Mouse (Mus musculus) left cerebral cortex, postnatal 4 days (tissue): ENCODE results near the gene Edar. TPM values are rescaled to one million over a fixed set of nuclear protein-coding genes. Genes with fewer than 3 reads are reported as not detected.
A peak's percentile ranks its signal among the peaks of the same experiment; 100 is the strongest.
"Not testable (repeated sequence)": the region's sequence is repeated elsewhere in the genome, so short reads cannot be mapped to it uniquely, and the experiment has no call there.

Source experiments
- DNase-seq: peaks from one replicate; pipeline ENCODE4 v3.0.0-alpha.2; 2022
- intact Hi-C: fragments of 180-260 bp; cut with DNase I; formaldehyde crosslinking; loops from one replicate; pipeline ENCODE4 v1.15.1; 2025
- total RNA-seq, 2 experiments: library from RNA; stranded (reverse); gene quantifications; 2 replicates each; pipeline ENCODE4 v1.2.3; 2021

The Edar gene
- under 1 TPM; 0.24 to 0.28 TPM for total RNA-seq

DNA sequence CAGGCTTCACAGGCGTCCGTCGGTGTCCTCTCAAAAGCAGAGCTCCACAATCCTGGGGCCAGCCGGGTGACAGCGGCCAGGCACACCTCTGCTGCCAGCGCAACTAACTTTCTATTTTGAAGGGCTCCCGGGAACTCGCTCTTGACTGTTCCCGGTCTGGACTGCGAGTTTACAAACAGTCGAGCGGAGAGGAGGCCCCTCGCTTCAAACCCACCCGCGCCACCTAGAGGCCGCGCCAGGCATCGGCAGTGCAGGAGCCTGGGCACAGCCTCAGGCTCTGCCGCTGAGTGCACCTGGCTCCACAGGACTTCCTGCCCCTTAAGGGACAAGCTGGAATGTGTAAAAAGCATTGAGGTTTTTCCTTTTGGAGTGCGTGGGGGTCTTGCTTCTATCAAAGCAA is at the start of gene Edar:
Gene Edar, minus strand, starts transcription at position 122 of the 400 bp plus-strand sequence.
- intact Hi-C loops: no loop called here
- peak; percentile 85 for DNase-seq

- intact Hi-C loops, DNase-seq: not testable (repeated sequence)
Observed at GRCm38 (mm10) chr10:58718110-58718509, 42.7 kb upstream of the Edar start, which contains the start of gene Gm17542. Gene Gm17542, minus strand, starts transcription at chr10:58718210.

- intact Hi-C loops: no loop called here
- DNase-seq: no peak
Observed at GRCm38 (mm10) chr10:58714789-58715148, 39.3 kb upstream of the Edar start.

- no peak for DNase-seq
- intact Hi-C loops: no loop called here
Observed at GRCm38 (mm10) chr10:58713855-58714788, 38.7 kb upstream of the Edar start.

DNA sequence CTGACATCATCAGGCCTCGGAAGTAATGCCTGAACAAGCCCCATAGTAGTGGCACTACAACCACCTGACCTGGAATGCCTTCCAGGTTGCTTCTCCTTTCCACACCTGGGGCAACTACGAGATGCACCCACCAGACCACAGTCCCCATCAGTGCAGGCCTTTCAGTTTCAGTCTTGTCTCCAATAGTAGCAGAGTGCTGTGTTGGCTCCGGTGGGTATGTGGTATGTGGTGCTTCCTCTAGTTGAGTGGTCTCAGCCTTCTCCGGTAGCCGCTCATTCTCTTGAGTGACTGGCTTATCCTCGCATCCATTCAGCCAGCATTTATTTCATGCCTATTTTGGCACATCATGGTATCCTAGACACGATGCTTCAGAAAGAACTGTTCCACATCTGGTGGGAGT is 37.8 kb upstream of the Edar start:
- intact Hi-C loops: no loop called here
- no peak for DNase-seq

DNA sequence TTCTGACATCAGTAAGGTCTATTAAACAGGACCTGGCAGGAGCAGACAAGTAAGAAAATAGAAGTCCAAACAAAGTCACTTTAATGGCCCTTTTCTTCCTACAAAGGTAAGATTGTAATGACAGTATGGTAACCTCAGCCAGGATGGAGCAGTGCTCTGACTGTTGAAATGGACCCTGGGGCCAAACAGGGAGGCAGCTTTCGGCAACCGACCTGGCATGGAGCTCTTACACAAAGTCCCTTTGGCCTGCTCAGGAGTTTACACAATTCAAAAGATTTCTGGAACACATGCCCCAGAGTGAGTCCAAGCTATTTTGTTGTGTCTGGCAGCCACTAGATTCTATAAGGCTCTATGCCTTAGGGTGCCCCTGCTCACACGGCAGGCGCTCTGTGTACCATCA is 33.6 kb upstream of the Edar start:
- DNase-seq: no peak
- intact Hi-C loops: loop anchor here (10.0 kb wide), 1 partner anchor 76 kb away; no protein-coding TSS in a partner anchor

DNA sequence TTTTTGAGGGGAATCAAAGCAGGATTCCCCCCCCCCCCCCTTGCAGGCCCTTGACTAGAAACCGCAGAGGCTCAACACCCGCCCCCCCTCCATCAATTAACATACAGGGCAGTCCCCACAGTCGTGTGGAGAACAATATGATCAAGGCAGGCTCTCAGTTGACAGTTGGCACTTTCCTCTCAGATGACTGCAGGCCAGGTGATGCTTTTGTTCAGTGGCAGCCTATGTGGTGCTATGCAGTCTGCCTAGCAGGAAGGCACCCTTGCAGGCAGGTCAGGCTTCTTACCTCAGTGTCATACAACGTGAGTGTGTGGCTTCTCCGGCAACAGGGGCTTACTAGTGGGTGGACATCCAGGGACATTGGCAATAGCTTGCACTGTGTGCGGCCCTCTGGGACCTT is 25.1 kb upstream of the Edar start:
- intact Hi-C loops: loop anchor here (10.0 kb wide), 1 partner anchor 84 kb away; no protein-coding TSS in a partner anchor
- DNase-seq: no peak

GRCm38 (mm10) chr10:58700160-58700559 is 24.7 kb upstream of the Edar start:
- intact Hi-C loops: loop anchor here (10.0 kb wide), 1 partner anchor 85 kb away; no protein-coding TSS in a partner anchor
- DNase-seq: no peak

- DNase-seq: no peak
- intact Hi-C loops: no loop called here
Observed at GRCm38 (mm10) chr10:58698955-58699354, 23.5 kb upstream of the Edar start.

GRCm38 (mm10) chr10:58691051-58691450 is 15.6 kb upstream of the Edar start:
- DNase-seq: no peak
- intact Hi-C loops: no loop called here

- no peak for DNase-seq
- intact Hi-C loops: no loop called here
Observed at GRCm38 (mm10) chr10:58679298-58679697, 3.8 kb upstream of the Edar start.

DNA sequence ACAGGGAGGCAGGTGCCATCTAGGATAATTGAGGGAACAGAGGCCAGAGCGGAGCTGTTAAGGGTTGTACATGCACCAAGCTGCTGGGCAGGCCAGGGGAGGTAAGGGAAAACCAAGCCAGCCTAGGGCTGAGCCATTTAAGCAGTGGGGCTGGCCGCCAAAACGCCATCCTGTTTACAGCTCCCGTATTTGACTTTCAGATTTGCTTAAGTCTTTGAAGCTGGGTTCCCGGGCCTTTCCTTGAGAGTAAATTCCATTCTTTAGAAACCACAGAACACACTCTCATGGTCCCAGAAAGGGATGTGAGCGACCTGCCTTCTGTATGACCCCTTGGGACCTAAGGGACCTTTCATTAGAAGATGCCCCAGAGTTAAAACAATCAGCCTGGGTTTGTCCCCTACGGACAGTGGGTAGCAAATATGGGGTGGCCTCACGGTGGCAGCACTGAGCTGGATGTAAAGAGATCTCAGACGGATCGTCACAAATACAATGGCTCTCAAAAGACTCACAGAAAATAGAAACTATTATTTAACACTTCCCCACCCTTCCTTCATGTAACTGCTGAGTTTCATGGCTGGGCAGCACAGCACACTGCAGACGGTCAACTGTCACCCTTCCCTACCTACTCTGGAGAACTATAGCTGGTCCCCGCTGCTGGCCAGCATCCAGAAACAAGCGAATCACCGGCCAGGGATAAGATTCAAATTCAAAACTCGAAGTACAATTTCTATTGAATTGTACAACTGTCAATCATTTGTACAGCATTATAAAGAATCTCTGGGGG is 2.0 kb downstream of the Edar start:
- peak; percentile 90 for DNase-seq
- intact Hi-C loops: no loop called here

DNA sequence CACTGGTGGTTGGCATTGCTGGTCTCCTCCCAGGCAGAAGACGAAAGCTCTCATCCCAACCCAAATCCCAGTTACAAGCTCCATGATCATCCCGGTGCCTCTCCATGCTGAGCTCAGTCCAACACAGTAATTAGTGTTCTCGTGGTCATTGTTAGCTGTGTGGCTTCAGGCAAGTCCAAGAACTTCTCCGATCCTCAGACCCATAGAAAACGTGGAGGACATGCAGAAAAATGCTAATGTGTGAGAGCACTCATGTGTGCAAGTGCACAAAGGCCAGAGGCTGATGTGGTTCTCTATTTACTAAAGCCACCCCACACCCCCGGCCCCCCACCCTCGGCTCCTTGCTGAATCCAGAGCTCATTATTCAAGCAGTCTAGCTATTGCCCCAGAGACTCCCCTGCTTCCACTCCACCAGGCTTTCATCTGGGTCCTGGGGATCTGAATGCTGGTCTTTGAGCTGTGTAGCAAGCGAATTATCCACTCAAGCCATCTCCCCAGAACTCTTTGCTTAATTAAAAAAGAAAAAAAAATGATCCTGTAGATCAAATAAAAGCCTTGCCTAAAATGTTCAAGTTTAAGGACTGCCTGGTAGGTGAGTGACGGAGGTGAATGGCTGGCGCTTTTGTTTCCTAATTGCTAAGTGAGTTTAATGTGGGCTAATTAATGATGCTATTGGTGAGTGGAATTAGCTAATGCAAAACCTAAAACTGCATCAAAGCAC is 2.7 kb downstream of the Edar start:
- intact Hi-C loops: no loop called here
- DNase-seq: no peak

DNA sequence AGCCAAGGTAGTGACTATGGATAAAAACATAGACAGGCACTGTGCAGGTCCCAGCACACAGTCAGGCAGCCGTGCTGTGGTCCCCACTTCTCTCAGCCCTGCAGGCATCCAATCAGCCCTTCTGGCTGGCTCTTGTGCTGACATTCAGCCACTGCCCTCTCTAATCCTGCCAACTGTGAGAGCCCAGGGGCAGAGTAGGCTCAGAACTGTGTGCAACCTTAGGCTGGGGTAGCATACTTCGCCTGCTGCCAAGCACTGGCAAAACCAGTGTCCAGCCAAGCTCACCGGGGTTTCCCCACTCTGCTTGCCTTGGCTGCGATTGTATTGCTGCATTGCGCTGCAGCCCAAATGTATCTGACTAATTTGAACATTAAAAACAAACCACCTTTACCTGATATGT is 11.6 kb downstream of the Edar start:
- intact Hi-C loops: no loop called here
- peak; percentile 63 for DNase-seq

DNA sequence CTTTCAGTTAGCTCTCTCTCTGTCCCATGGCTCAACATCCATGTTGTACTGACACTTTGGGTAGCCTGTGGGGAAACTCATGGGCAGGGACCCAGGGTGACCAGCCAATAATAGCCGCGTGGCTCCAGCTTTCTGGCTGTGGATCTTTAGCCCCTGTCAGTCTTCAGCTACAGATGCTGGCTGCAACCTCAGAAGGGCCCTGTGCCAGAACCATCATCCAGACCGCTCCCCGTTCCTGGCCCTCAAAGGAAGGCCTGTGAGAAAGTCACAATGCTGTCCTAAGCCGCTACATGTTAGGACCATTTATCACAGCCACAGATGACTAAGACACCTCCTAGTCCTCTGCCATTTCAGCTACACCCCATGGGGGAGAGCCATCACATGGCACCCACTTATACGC is 12.0 kb downstream of the Edar start:
- intact Hi-C loops: no loop called here
- peak; percentile 87 for DNase-seq

DNA sequence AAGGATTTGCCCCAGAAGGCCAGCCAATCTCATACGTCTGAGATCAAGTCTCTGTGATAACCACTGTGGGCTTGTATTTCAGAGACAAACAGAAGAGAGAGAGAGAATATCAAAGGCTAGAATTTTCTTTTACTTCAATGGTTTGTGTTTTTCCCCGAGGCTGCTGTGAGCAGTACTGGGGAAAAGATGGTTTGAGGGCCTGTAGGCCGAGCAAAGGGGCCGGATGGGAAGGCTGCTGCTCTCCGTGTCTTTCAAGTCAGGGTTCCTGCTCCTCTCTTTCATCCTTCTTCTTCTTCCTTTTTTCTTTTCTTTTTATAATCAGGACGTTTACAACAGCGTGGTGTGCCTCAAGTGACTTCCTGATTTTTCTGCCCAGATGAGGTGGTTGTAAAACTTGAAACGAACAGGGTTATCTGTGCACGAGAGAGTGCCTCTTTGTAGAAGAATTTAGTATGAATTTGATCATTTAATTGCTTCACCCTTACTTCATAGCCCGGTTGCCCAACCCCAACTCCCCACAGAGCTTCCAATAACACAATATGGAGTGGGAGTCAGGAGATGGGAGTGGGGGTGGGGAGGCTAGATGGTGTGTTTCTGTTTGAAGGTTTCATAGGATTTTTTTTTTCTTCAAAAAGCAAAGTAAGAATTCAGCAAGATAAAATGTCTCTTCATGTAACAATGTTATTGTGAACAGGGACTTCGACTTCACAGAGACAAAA is 16.0 kb downstream of the Edar start:
- no peak for DNase-seq
- intact Hi-C loops: no loop called here

DNA sequence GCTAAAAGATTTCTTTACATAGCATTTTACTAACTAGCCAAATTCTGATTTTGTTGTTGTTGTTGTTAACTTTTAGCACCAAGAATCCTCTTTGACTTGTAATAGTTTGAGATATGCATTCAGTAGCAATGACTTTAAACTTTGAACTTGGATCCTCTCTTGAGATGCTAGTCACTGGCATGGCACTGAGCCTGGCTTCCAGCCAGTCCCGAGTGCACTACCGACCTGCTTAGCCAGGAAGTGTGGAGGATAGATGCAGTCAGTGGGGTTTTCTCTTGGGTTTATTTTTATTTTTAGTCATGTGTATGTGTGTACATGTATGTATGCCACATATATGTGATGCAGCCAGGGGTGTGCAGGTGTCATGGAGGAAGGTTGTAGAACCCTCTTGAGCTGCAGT is 17.7 kb downstream of the Edar start:
- DNase-seq: peak; percentile 29
- intact Hi-C loops: no loop called here

GRCm38 (mm10) chr10:58653679-58654078 is 21.8 kb downstream of the Edar start:
- intact Hi-C loops: no loop called here
- no peak for DNase-seq

GRCm38 (mm10) chr10:58652418-58653394 is 22.7 kb downstream of the Edar start:
- intact Hi-C loops: no loop called here
- no peak for DNase-seq
